Mouse (Mus musculus) hindbrain, postnatal 0 days (tissue): ENCODE measurements around the gene Tmem131l. TPM values are rescaled to one million over a fixed set of nuclear protein-coding genes. Genes with fewer than 3 reads are reported as not detected.
A peak's percentile ranks its signal among the peaks of the same experiment; 100 is the strongest.

ENCODE experiments used
- ATAC-seq: fragments of 200-750 bp; cut with Nextera tagmentation; 2 replicates; pipeline ENCODE4 v1.8.0; 2017; ENCODE audit warnings: mild to moderate bottlenecking, moderate TSS enrichment, moderate library complexity
- DNase-seq: peaks from one replicate; pipeline ENCODE4 v3.0.0-alpha.2; 2015; ENCODE audit warnings: low spot score
- H3K27ac ChIP-seq: fragments of 300-500 bp; sonication (generic); 2 replicates; pipeline ENCODE4 v1.5.1; 2014; ENCODE audit warnings: mild to moderate bottlenecking
- H3K27me3 ChIP-seq: fragments of 300-500 bp; sonication (generic); 2 replicates; pipeline ENCODE4 v1.6.1; 2014; ENCODE audit warnings: low read length, mixed read lengths; ENCODE audit not compliant: insufficient read depth
- H3K36me3 ChIP-seq: fragments of 300-500 bp; sonication (generic); 2 replicates; pipeline ENCODE4 v1.6.1; 2014; ENCODE audit warnings: low read length, mixed read lengths; ENCODE audit not compliant: insufficient read depth
- H3K4me1 ChIP-seq: fragments of 300-500 bp; sonication (generic); 2 replicates; pipeline ENCODE4 v1.6.1; 2014; ENCODE audit warnings: antibody characterized with exemption, low read length, mixed read lengths; ENCODE audit not compliant: insufficient read depth
- H3K4me2 ChIP-seq: fragments of 300-500 bp; sonication (generic); 2 replicates; pipeline ENCODE4 v1.6.1; 2014; ENCODE audit warnings: low read depth, mild to moderate bottlenecking, low read length, moderate library complexity, mixed read lengths
- H3K4me3 ChIP-seq: fragments of 300-500 bp; sonication (generic); 2 replicates; pipeline ENCODE4 v1.5.1; 2014; ENCODE audit warnings: low read length
- H3K9ac ChIP-seq: fragments of 300-500 bp; sonication (generic); replicated peaks from 2 replicates; pipeline ENCODE4 v1.6.1; 2014; ENCODE audit warnings: mild to moderate bottlenecking, low read length, moderate library complexity, mixed read lengths
- H3K9me3 ChIP-seq: fragments of 300-500 bp; sonication (generic); 2 replicates; pipeline ENCODE4 v1.6.1; 2016; ENCODE audit warnings: low read length, mixed read lengths
- CTCF ChIP-seq: IDR thresholded peaks from 2 replicates; pipeline ENCODE4 v1.5.1; 2016; ENCODE audit warnings: antibody characterized with exemption, control low read depth, low read depth
- WGBS: fragments of 180-500 bp; shearing (Covaris S2); extraction: QIAGEN DNeasy Blood & Tissue Kit; methylation state at CpG from one replicate; pipeline ENCODE4 v1.1.7; 2014; 5-methylcytosine and 5-hydroxymethylcytosine counted together
- polyA plus RNA-seq: library from polyadenylated mRNA; unstranded; fragments of >200 nt; fragmentation: Nextera tagmentation; extraction: Ambion mirVana; gene quantifications from 2 replicates; pipeline ENCODE4 v1.2.1, GENCODE M21; 2015
- total RNA-seq: library from RNA; depleted of rRNA; stranded (reverse); fragments of >200 nt; gene quantifications from 2 replicates; pipeline ENCODE4 v1.2.3, GENCODE M21; 2014

The Tmem131l gene
- total and polyA plus RNA-seq, 2 experiments from 2014 or later = 18.6 to 33.2 TPM

GRCm38 (mm10) chr3:83958951-83959681 is 80.9 kb downstream of the Tmem131l start:
- TF ChIP-seq CTCF = no peak
- H3K27me3 ChIP-seq = no peaks in the 10 kb centered on the region
- no peaks in the 10 kb centered on the region for H3K9me3 ChIP-seq
- peaks cover 7% of the 10 kb centered on the region; the same call in 1 of the 2 replicates for H3K36me3 ChIP-seq
- ATAC-seq = no peak
- H3K4me2 ChIP-seq = no peak overlapping the region
- no peak overlapping the region for H3K9ac ChIP-seq
- no peak overlapping the region for H3K4me3 ChIP-seq
- no peak for DNase-seq
- no peaks in the 10 kb centered on the region for H3K4me1 ChIP-seq
- H3K27ac ChIP-seq = no peak overlapping the region
- WGBS = 91% methylated on average over 7 of the region's 7 CpGs

- Histone ChIP-seq H3K4me2 (no peak overlapping the region), H3K9ac (no peak overlapping the region), H3K27ac (no peak overlapping the region), H3K9me3 (no peaks in the 10 kb centered on the region), H3K36me3 (peaks cover under 1% of the 10 kb centered on the region; the same call in 1 of the 2 replicates), H3K4me3 (no peak overlapping the region), H3K4me1 (no peaks in the 10 kb centered on the region), H3K27me3 (no peaks in the 10 kb centered on the region)
- no peak for TF ChIP-seq CTCF
- 86% methylated on average over 8 of the region's 8 CpGs for WGBS
- no peak for DNase-seq
- no peak for ATAC-seq
Measured at GRCm38 (mm10) chr3:83953879-83954278, 86.1 kb downstream of the Tmem131l start.

- DNase-seq (no peak), ATAC-seq (no peak)
- TF ChIP-seq CTCF = no peak
- H3K4me2 ChIP-seq = no peak overlapping the region
- no peak overlapping the region for H3K9ac ChIP-seq
- 59% methylated on average over 4 of the region's 4 CpGs for WGBS
- no peaks in the 10 kb centered on the region for H3K27me3 ChIP-seq
- no peaks in the 10 kb centered on the region for H3K4me1 ChIP-seq
- no peak overlapping the region for H3K4me3 ChIP-seq
- H3K36me3 ChIP-seq = no peaks in the 10 kb centered on the region
- no peaks in the 10 kb centered on the region for H3K9me3 ChIP-seq
- no peak overlapping the region for H3K27ac ChIP-seq
Measured at GRCm38 (mm10) chr3:83948801-83949200, 91.2 kb downstream of the Tmem131l start.

GRCm38 (mm10) chr3:83947476-83948245 is 92.3 kb downstream of the Tmem131l start:
- no peak for ATAC-seq
- TF ChIP-seq CTCF = no peak

GRCm38 (mm10) chr3:83946848-83947247 is 93.1 kb downstream of the Tmem131l start:
- no peaks in the 10 kb centered on the region for H3K4me1 ChIP-seq
- no peak overlapping the region for H3K27ac ChIP-seq
- ATAC-seq = no peak
- H3K4me2 ChIP-seq = no peak overlapping the region
- WGBS = 57% methylated on average over 1 of the region's 1 CpGs
- H3K9me3 ChIP-seq = no peaks in the 10 kb centered on the region
- no peaks in the 10 kb centered on the region for H3K36me3 ChIP-seq
- DNase-seq = peak; percentile 66
- H3K27me3 ChIP-seq = no peaks in the 10 kb centered on the region
- H3K9ac ChIP-seq = no peak overlapping the region
- H3K4me3 ChIP-seq = no peak overlapping the region
- TF ChIP-seq CTCF = peak; percentile 64

More at GRCm38 (mm10) chr3:83947476-83948245, 92.3 kb downstream of the Tmem131l start:
- no peak for DNase-seq
- Histone ChIP-seq H3K36me3 (no peaks in the 10 kb centered on the region), H3K27me3 (no peaks in the 10 kb centered on the region), H3K4me1 (no peaks in the 10 kb centered on the region), H3K27ac (no peak overlapping the region), H3K9ac (no peak overlapping the region), H3K9me3 (no peaks in the 10 kb centered on the region), H3K4me3 (no peak overlapping the region), H3K4me2 (no peak overlapping the region)
- 79% methylated on average over 8 of the region's 8 CpGs for WGBS

GRCm38 (mm10) chr3:83943691-83944090 is 96.3 kb downstream of the Tmem131l start:
- no peak for DNase-seq
- no peak for ATAC-seq
- H3K27ac ChIP-seq = no peak overlapping the region
- 80% methylated on average over 2 of the region's 2 CpGs for WGBS
- H3K9me3 ChIP-seq = no peaks in the 10 kb centered on the region
- H3K27me3 ChIP-seq = no peaks in the 10 kb centered on the region
- no peak overlapping the region for H3K9ac ChIP-seq
- TF ChIP-seq CTCF = no peak
- no peak overlapping the region for H3K4me3 ChIP-seq
- H3K36me3 ChIP-seq = no peaks in the 10 kb centered on the region
- no peak overlapping the region for H3K4me2 ChIP-seq
- no peaks in the 10 kb centered on the region for H3K4me1 ChIP-seq
